Mouse (Mus musculus): ENCODE measurements around the gene Map7.

The Map7 gene

GRCm38 (mm10) chr10:20298152-20298920 is 150.1 kb downstream of the Map7 start:
- DNase-seq = no peak

- no peak for DNase-seq
These were observed 150.8 kb downstream of the Map7 start for GRCm38 (mm10) chr10:20299114-20299513.

GRCm38 (mm10) chr10:20310969-20311769 is 162.9 kb downstream of the Map7 start:
- no peak for DNase-seq

GRCm38 (mm10) chr10:20311918-20312735 is 163.9 kb downstream of the Map7 start, which contains the start of gene Bclaf1:
Gene Bclaf1 (plus strand): TSS chr10:20312469.
- DNase-seq = peak; percentile 99

GRCm38 (mm10) chr10:20312736-20313301 is 164.5 kb downstream of the Map7 start:
- DNase-seq = peak; percentile 88

- no peak for DNase-seq
These were observed 165.2 kb downstream of the Map7 start for GRCm38 (mm10) chr10:20313447-20313846.

GRCm38 (mm10) chr10:20313941-20314340 is 165.7 kb downstream of the Map7 start:
- DNase-seq = no peak

- no peak for DNase-seq
These were observed 166.5 kb downstream of the Map7 start for GRCm38 (mm10) chr10:20314797-20315196.

- no peak for DNase-seq
These were observed 169.2 kb downstream of the Map7 start for GRCm38 (mm10) chr10:20317466-20317865.

GRCm38 (mm10) chr10:20326226-20326625 is 178.0 kb downstream of the Map7 start:
- DNase-seq = no peak

Data from kidney, adult 11 months (tissue).